Mouse (Mus musculus): ENCODE data around the gene Rhox2f.
"Not testable (repeated sequence)": the region's sequence is repeated elsewhere in the genome, so short reads cannot be mapped to it uniquely, and the experiment has no call there.

The Rhox2f gene

GRCm38 (mm10) chrX:37571105-37571504 lies at the start of gene Rhox2f:
TSS of gene Rhox2f (plus strand) at chrX:37571405.
- not testable (repeated sequence) for DNase-seq (ENCODE audit: low spot score in 2 of 2)

- not testable (repeated sequence) for DNase-seq (ENCODE audit: low spot score in 2 of 2)
These were observed 41.1 kb upstream of the Rhox2f start, which contains the start of gene Rhox2e for GRCm38 (mm10) chrX:37530152-37530551. TSS of gene Rhox2e (plus strand) at chrX:37530452.

GRCm38 (mm10) chrX:37541719-37542118 lies 29.5 kb upstream of the Rhox2f start, which contains the start of gene Rhox3e:
TSS of gene Rhox3e (plus strand) at chrX:37542019.
- DNase-seq (ENCODE audit: low spot score in 2 of 2), result not testable (repeated sequence)

GRCm38 (mm10) chrX:37557112-37557511 lies 14.1 kb upstream of the Rhox2f start, which contains the start of gene Rhox4e:
TSS of gene Rhox4e (plus strand) at chrX:37557412.
- DNase-seq (ENCODE audit: low spot score in 2 of 2), result not testable (repeated sequence)

- not testable (repeated sequence) for DNase-seq (ENCODE audit: low spot score in 2 of 2)
These were observed 1.4 kb downstream of the Rhox2f start for GRCm38 (mm10) chrX:37572638-37573037.

GRCm38 (mm10) chrX:37580692-37581091 lies 9.5 kb downstream of the Rhox2f start, which contains the start of gene Rhox3f:
TSS of gene Rhox3f (plus strand) at chrX:37580992.
- not testable (repeated sequence) for DNase-seq (ENCODE audit: low spot score in 2 of 2)

GRCm38 (mm10) chrX:37607604-37608003 lies 36.4 kb downstream of the Rhox2f start, which contains the start of gene Rhox4f:
TSS of gene Rhox4f (minus strand) at chrX:37607704.
- not testable (repeated sequence) for DNase-seq (ENCODE audit: low spot score in 2 of 2)

Data from spleen, postnatal 14 days (tissue).